Mouse (Mus musculus): ENCODE results near the gene Ncor2. TPM values are rescaled to one million over a fixed set of nuclear protein-coding genes. Genes with fewer than 3 reads are reported as not detected.

Ncor2 gene
- total RNA-seq, 1 experiment = 19.9 TPM

DNA sequence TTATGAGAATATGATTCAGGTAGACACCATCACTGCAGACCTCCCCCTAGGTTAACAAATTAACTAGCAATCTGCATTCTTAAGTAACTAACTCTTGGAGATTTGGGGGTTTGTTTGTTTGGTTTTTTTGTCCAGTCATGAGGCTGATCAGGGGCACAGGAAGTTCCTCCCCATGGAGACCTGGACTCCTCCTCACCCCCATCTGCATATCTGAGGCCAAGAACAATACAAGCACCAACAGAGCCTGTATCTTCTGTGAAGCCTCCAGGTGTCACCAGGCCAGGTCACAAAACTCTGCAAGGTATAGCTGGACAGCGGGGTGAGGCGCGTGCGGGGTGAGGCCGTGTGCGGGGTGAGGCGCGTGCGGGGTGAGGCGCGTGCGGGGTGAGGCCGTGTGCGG, 13.0 kb downstream of the Ncor2 start:
- in situ Hi-C loops (cut with MboI; ENCODE audit: low sequenced_read_pairs in 2 of 2, unreplicated experiment in 2 of 2) = no loop called here
- TF ChIP-seq ZC3H11A (IDR thresholded peaks at IDR 0.05; ENCODE audit: borderline replicate concordance, low read depth, low read length) (no peak), MAFK (IDR thresholded peaks at IDR 0.05; ENCODE audit: insufficient read depth, low read depth, low read length) (peak; percentile 41; the same call in 1 of the 2 replicates)
- Histone ChIP-seq H3K4me1 (ENCODE audit: control insufficient read depth in 2 of 2, insufficient read depth in 2 of 2, low read length in 2 of 2, poor library complexity in 1 of 2) (peaks cover 25 to 51% of the 10 kb centered on the region in 2 experiments; a peak in 3 of 4 replicates), H3K9ac (ENCODE audit: insufficient read depth, low read depth, low read length, poor library complexity, severe bottlenecking) (no peak overlapping the region), H3K27ac (ENCODE audit: insufficient read depth, low read depth, low read length, poor library complexity, severe bottlenecking) (peak overlapping the region; percentile 45), H3K36me3 (ENCODE audit: control insufficient read depth, insufficient read depth, low read length, poor library complexity, severe bottlenecking) (peaks cover 3% of the 10 kb centered on the region; the same call in 1 of the 2 replicates), H3K9me3 (ENCODE audit: control insufficient read depth, insufficient read depth, low read depth, low read length) (no peaks in the 10 kb centered on the region), H3K4me3 (ENCODE audit: insufficient read depth in 1 of 2, low read depth in 1 of 2, low read length in 2 of 2, poor library complexity in 1 of 2, severe bottlenecking in 1 of 2) (peak overlapping the region in 1 of 2 experiments; percentile 12; a peak in 1 of 4 replicates)
- DNase-seq (ENCODE audit: low read depth, low spot score) = no peak

DNA sequence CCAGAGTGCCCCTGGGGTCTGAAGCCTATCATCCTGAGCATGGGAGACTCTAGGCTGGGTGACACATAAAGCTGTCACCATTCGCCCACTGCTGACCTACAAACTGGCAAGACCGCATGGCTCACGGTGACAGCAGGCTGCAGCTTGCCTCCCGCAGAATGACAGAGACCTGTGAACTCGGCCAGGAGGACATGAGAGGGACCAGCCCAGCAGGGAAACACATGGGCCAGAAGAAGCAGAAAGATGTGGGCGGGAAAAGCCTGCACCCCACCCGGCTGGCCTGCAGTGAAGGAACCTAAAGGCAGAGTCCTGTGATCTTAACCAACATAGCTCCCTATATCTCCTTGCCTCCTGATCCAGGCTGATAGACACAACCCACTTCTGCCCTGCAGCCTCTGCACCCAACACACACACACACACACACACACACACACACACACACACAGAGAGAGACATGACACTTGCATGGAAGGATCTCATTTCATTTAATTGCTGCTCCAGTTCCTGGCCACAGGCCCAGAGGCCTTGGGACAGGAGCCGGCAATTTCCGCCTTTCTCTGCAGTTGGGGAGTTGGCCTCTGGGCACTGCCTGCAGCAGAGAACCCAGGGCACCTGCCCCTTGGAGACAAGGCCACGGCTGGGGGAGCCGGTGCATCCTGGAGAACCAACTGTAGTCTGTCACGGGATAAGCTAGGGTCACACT, 14.4 kb downstream of the Ncor2 start:
- TF ChIP-seq ZNF384 (IDR thresholded peaks at IDR 0.05; ENCODE audit: low read depth, low read length) = no peak
- TF ChIP-seq MAFK (IDR thresholded peaks at IDR 0.05; ENCODE audit: insufficient read depth, low read depth, low read length) = no peak
- no peak for TF ChIP-seq ZC3H11A (IDR thresholded peaks at IDR 0.05; ENCODE audit: borderline replicate concordance, low read depth, low read length)
- no peak for TF ChIP-seq HCFC1 (IDR thresholded peaks at IDR 0.05; ENCODE audit: borderline replicate concordance, insufficient read depth, low read length)
- no peak for TF ChIP-seq CHD2 (IDR thresholded peaks at IDR 0.05; ENCODE audit: low read depth, low read length)
- no peak for DNase-seq (ENCODE audit: low read depth, low spot score)
- Histone ChIP-seq H3K36me3 (ENCODE audit: control insufficient read depth, insufficient read depth, low read length, poor library complexity, severe bottlenecking) (peaks cover 3% of the 10 kb centered on the region; the same call in 1 of the 2 replicates), H3K9me3 (ENCODE audit: control insufficient read depth, insufficient read depth, low read depth, low read length) (no peaks in the 10 kb centered on the region), H3K27ac (ENCODE audit: insufficient read depth, low read depth, low read length, poor library complexity, severe bottlenecking) (no peak overlapping the region; the same call in 1 of the 2 replicates), H3K4me3 (ENCODE audit: insufficient read depth in 1 of 2, low read depth in 1 of 2, low read length in 2 of 2, poor library complexity in 1 of 2, severe bottlenecking in 1 of 2) (no peak overlapping the region), H3K4me1 (ENCODE audit: control insufficient read depth in 2 of 2, insufficient read depth in 2 of 2, low read length in 2 of 2, poor library complexity in 1 of 2) (peaks cover 21 to 59% of the 10 kb centered on the region in 2 experiments; a peak in 3 of 4 replicates), H3K9ac (ENCODE audit: insufficient read depth, low read depth, low read length, poor library complexity, severe bottlenecking) (no peak overlapping the region)
- in situ Hi-C loops (cut with MboI; ENCODE audit: low sequenced_read_pairs in 2 of 2, unreplicated experiment in 2 of 2) = no loop called here

DNA sequence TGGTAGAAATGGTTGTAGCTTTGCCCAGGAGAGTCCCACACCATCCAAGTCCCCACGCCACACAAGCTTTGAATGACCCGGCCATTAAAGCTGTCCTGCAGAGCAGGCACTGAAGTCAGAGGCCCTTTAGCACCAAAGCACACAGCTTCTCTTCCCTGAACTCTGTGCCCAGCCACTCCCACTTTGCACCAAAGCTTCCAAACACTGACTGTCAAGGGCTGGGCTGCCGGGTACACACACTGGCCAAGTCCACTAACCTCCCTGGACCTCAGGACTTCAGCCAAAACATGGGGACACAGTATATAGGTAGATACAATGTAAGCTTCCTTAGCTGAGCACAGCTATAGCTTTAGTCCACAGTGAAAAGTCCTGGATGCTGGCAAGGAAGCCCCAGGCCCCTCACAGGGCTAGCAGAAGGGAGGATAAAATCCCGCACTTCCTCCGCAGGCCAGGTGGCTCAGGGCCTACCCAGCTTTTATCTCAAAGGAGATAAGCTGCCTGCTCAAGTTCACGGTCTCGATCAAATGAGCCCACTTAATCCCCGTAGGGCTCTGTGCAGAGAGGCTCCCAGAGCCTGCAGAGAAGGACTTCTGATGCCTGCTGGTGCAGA, 15.5 kb downstream of the Ncor2 start:
- Histone ChIP-seq H3K9ac (ENCODE audit: insufficient read depth, low read depth, low read length, poor library complexity, severe bottlenecking) (no peak overlapping the region), H3K36me3 (ENCODE audit: control insufficient read depth, insufficient read depth, low read length, poor library complexity, severe bottlenecking) (no peaks in the 10 kb centered on the region; the same call in 1 of the 2 replicates), H3K9me3 (ENCODE audit: control insufficient read depth, insufficient read depth, low read depth, low read length) (no peaks in the 10 kb centered on the region), H3K4me3 (ENCODE audit: insufficient read depth in 1 of 2, low read depth in 1 of 2, low read length in 2 of 2, poor library complexity in 1 of 2, severe bottlenecking in 1 of 2) (no peak overlapping the region), H3K27ac (ENCODE audit: insufficient read depth, low read depth, low read length, poor library complexity, severe bottlenecking) (no peak overlapping the region), H3K4me1 (ENCODE audit: control insufficient read depth in 2 of 2, insufficient read depth in 2 of 2, low read length in 2 of 2, poor library complexity in 1 of 2) (peaks cover 21 to 68% of the 10 kb centered on the region in 2 experiments; a peak in 3 of 4 replicates)
- in situ Hi-C loops (cut with MboI; ENCODE audit: low sequenced_read_pairs in 2 of 2, unreplicated experiment in 2 of 2) = no loop called here
- TF ChIP-seq MAFK (IDR thresholded peaks at IDR 0.05; ENCODE audit: insufficient read depth, low read depth, low read length) (no peak), HCFC1 (IDR thresholded peaks at IDR 0.05; ENCODE audit: borderline replicate concordance, insufficient read depth, low read length) (no peak), ZC3H11A (IDR thresholded peaks at IDR 0.05; ENCODE audit: borderline replicate concordance, low read depth, low read length) (no peak), CHD2 (IDR thresholded peaks at IDR 0.05; ENCODE audit: low read depth, low read length) (no peak), ZNF384 (IDR thresholded peaks at IDR 0.05; ENCODE audit: low read depth, low read length) (no peak)
- no peak for DNase-seq (ENCODE audit: low read depth, low spot score)

DNA sequence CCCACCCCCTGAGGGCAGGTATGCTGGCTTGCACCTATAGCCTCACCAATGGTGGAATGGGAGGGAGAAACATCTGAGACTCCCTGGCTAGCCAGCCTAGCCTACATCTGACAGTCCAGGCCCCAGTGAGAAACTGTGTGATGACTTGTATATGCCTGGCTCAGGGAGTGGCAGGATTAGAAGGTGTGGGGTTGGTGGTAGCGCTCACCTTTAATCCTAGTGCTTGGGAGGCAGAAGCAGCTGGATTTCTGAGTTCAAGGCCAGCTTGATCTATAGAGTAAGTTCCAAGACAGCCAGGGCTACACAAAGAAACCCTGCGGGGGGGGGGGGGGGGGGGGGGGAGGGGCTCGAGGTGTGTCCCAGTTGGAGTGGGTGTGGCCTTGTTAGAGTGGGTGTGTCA, 16.6 kb downstream of the Ncor2 start:
- no peak for DNase-seq (ENCODE audit: low read depth, low spot score)
- TF ChIP-seq HCFC1 (IDR thresholded peaks at IDR 0.05; ENCODE audit: borderline replicate concordance, insufficient read depth, low read length) (no peak), CHD2 (IDR thresholded peaks at IDR 0.05; ENCODE audit: low read depth, low read length) (no peak), ZNF384 (IDR thresholded peaks at IDR 0.05; ENCODE audit: low read depth, low read length) (no peak), ZC3H11A (IDR thresholded peaks at IDR 0.05; ENCODE audit: borderline replicate concordance, low read depth, low read length) (no peak), MAFK (IDR thresholded peaks at IDR 0.05; ENCODE audit: insufficient read depth, low read depth, low read length) (no peak)
- H3K9me3 ChIP-seq (ENCODE audit: control insufficient read depth, insufficient read depth, low read depth, low read length) = no peaks in the 10 kb centered on the region
- peaks cover 21 to 71% of the 10 kb centered on the region in 2 experiments; a peak in 3 of 4 replicates for H3K4me1 ChIP-seq (ENCODE audit: control insufficient read depth in 2 of 2, insufficient read depth in 2 of 2, low read length in 2 of 2, poor library complexity in 1 of 2)
- H3K27ac ChIP-seq (ENCODE audit: insufficient read depth, low read depth, low read length, poor library complexity, severe bottlenecking) = no peak overlapping the region; the same call in 1 of the 2 replicates
- no peak overlapping the region for H3K9ac ChIP-seq (ENCODE audit: insufficient read depth, low read depth, low read length, poor library complexity, severe bottlenecking)
- no peak overlapping the region for H3K4me3 ChIP-seq (ENCODE audit: insufficient read depth in 1 of 2, low read depth in 1 of 2, low read length in 2 of 2, poor library complexity in 1 of 2, severe bottlenecking in 1 of 2)
- H3K36me3 ChIP-seq (ENCODE audit: control insufficient read depth, insufficient read depth, low read length, poor library complexity, severe bottlenecking) = no peaks in the 10 kb centered on the region; the same call in 1 of the 2 replicates
- in situ Hi-C loops (cut with MboI; ENCODE audit: low sequenced_read_pairs in 2 of 2, unreplicated experiment in 2 of 2) = no loop called here
